Mouse (Mus musculus): ENCODE measurements at regions not wholly inside any gene's neighbourhood (a gene's known extent, or its start where the extent isn't known, plus 50 kb on each side); places are given as distances from the start of the nearest gene placed in this dataset.

GRCm38 (mm10) chr15:6029214-6029613 is 270.4 kb upstream of the Dab2 start:
- TF ChIP-seq CTCF (conservative IDR thresholded peaks at IDR 0.05 in 1 of 2, IDR thresholded peaks at IDR 0.05 in 1 of 2; ENCODE audit: low read depth in 2 of 2, low read length in 2 of 2) (no peak), ZNF384 (IDR thresholded peaks at IDR 0.05; ENCODE audit: low read depth, low read length) (no peak), NRF1 (IDR thresholded peaks at IDR 0.05; ENCODE audit: low read depth, low read length) (no peak)
